Mouse (Mus musculus) lung, embryonic 15.5 days (tissue): Measurements from ENCODE around the gene Rrad. TPM values are rescaled to one million over a fixed set of nuclear protein-coding genes. Genes with fewer than 3 reads are reported as not detected.
A peak's percentile ranks its signal among the peaks of the same experiment; 100 is the strongest.
"Not testable (repeated sequence)": the region's sequence is repeated elsewhere in the genome, so short reads cannot be mapped to it uniquely, and the experiment has no call there.

Experiments used
- ATAC-seq: fragments of 200-750 bp; cut with Nextera tagmentation; 2 replicates; pipeline ENCODE4 v1.8.0; 2017; ENCODE audit warnings: moderate number of reproducible peaks, borderline replicate concordance; ENCODE audit not compliant: low FRiP score, low TSS enrichment; ENCODE audit errors: extremely low read depth
- H3K27ac ChIP-seq: fragments of 300-500 bp; sonication (generic); 2 replicates; pipeline ENCODE4 v1.5.1; 2015; ENCODE audit warnings: moderate library complexity, mild to moderate bottlenecking, inconsistent platforms
- H3K27me3 ChIP-seq: fragments of 300-500 bp; sonication (generic); 2 replicates; pipeline ENCODE4 v1.6.1; 2015; ENCODE audit warnings: inconsistent platforms
- H3K36me3 ChIP-seq: fragments of 300-500 bp; sonication (generic); 2 replicates; pipeline ENCODE4 v1.6.1; 2015; ENCODE audit warnings: inconsistent platforms
- H3K4me1 ChIP-seq: fragments of 300-500 bp; sonication (generic); 2 replicates; pipeline ENCODE4 v1.6.1; 2015; ENCODE audit warnings: inconsistent platforms
- H3K4me2 ChIP-seq: fragments of 300-500 bp; sonication (generic); 2 replicates; pipeline ENCODE4 v1.6.1; 2015; ENCODE audit warnings: inconsistent platforms, mild to moderate bottlenecking, moderate library complexity
- H3K4me3 ChIP-seq: fragments of 300-500 bp; sonication (generic); 2 replicates; pipeline ENCODE4 v1.5.1; 2015; ENCODE audit warnings: mild to moderate bottlenecking, inconsistent platforms
- H3K9ac ChIP-seq: fragments of 300-500 bp; sonication (generic); 2 replicates; pipeline ENCODE4 v1.6.1; 2015; ENCODE audit warnings: inconsistent platforms
- H3K9me3 ChIP-seq: fragments of 300-500 bp; sonication (generic); 2 replicates; pipeline ENCODE4 v1.6.1; 2016; ENCODE audit warnings: inconsistent platforms
- WGBS: fragments of 180-500 bp; shearing (Covaris S2); methylation state at CpG from one replicate; pipeline ENCODE4 v1.1.7; 2015; 5-methylcytosine and 5-hydroxymethylcytosine counted together
- polyA plus RNA-seq: library from polyadenylated mRNA; unstranded; fragments of >200 nt; fragmentation: Nextera tagmentation; extraction: Ambion mirVana; gene quantifications from 2 replicates; pipeline ENCODE4 v1.2.1, GENCODE M21; 2015

Gene Rrad
- 20.1 and 24.8 TPM in 2 replicates for polyA plus RNA-seq

- Histone ChIP-seq H3K9ac (peak within 1 kb of the TSS; percentile 41), H3K4me3 (peak within 1 kb of the TSS; percentile 40), H3K36me3 (peaks cover 7% of the 10 kb centered on the region; the same call in 1 of the 2 replicates), H3K27ac (peak within 1 kb of the TSS; percentile 50), H3K4me1 (peaks cover 20% of the 10 kb centered on the region), H3K27me3 (peaks cover 10% of the 10 kb centered on the region; the same call in 1 of the 2 replicates), H3K9me3 (no peaks in the 10 kb centered on the region), H3K4me2 (peak within 1 kb of the TSS; percentile 73)
- peak; percentile 76 for ATAC-seq
- under 1% methylated on average over 20 of the region's 28 CpGs for WGBS
These were observed at the start of gene Rrad for GRCm38 (mm10) chr8:104630981-104631663. Rrad (minus strand) TSS chr8:104631327.

GRCm38 (mm10) chr8:104655614-104656013 lies 24.5 kb upstream of the Rrad start:
- no peaks in the 10 kb centered on the region for H3K4me1 ChIP-seq
- no peaks in the 10 kb centered on the region for H3K9me3 ChIP-seq
- no peak for ATAC-seq
- WGBS, result 66% methylated on average over 4 of the region's 4 CpGs
- H3K27ac ChIP-seq, result no peak overlapping the region
- H3K9ac ChIP-seq, result no peak overlapping the region
- no peaks in the 10 kb centered on the region for H3K36me3 ChIP-seq
- H3K27me3 ChIP-seq, result no peaks in the 10 kb centered on the region
- no peak overlapping the region for H3K4me2 ChIP-seq
- no peak overlapping the region for H3K4me3 ChIP-seq

GRCm38 (mm10) chr8:104654984-104655383 lies 23.9 kb upstream of the Rrad start:
- Histone ChIP-seq H3K36me3 (no peaks in the 10 kb centered on the region), H3K4me1 (no peaks in the 10 kb centered on the region), H3K9ac (no peak overlapping the region), H3K4me3 (no peak overlapping the region), H3K4me2 (no peak overlapping the region), H3K9me3 (no peaks in the 10 kb centered on the region), H3K27me3 (no peaks in the 10 kb centered on the region), H3K27ac (no peak overlapping the region)
- no peak for ATAC-seq
- 4% methylated on average over 3 of the region's 3 CpGs for WGBS

GRCm38 (mm10) chr8:104644187-104644586 lies 13.1 kb upstream of the Rrad start:
- peaks cover 15% of the 10 kb centered on the region for H3K4me1 ChIP-seq
- ATAC-seq, H3K27me3 ChIP-seq, H3K9ac ChIP-seq, H3K4me2 ChIP-seq, H3K27ac ChIP-seq, H3K36me3 ChIP-seq, H3K4me3 ChIP-seq, H3K9me3 ChIP-seq: not testable (repeated sequence)
- 68% methylated on average over 3 of the region's 3 CpGs for WGBS

GRCm38 (mm10) chr8:104642324-104642654 lies 11.2 kb upstream of the Rrad start:
- H3K27me3 ChIP-seq, result no peaks in the 10 kb centered on the region
- peaks cover 15% of the 10 kb centered on the region for H3K4me1 ChIP-seq
- peak; percentile 16; the same call in 1 of the 2 replicates for ATAC-seq
- 72% methylated on average over 6 of the region's 6 CpGs for WGBS
- no peak overlapping the region for H3K27ac ChIP-seq
- no peaks in the 10 kb centered on the region for H3K9me3 ChIP-seq
- H3K4me3 ChIP-seq, result peak overlapping the region; percentile 97
- H3K36me3 ChIP-seq, result peaks cover 18% of the 10 kb centered on the region
- peak overlapping the region; percentile 81 for H3K4me2 ChIP-seq
- H3K9ac ChIP-seq, result peak overlapping the region; percentile 81

GRCm38 (mm10) chr8:104641426-104642323 lies 10.5 kb upstream of the Rrad start, which contains the start of gene Ciao2b:
Ciao2b (minus strand) TSS chr8:104641965.
- ATAC-seq, result peak; percentile 96
- Histone ChIP-seq H3K27me3 (no peaks in the 10 kb centered on the region), H3K27ac (peak within 1 kb of the TSS; percentile 71), H3K4me2 (peak within 1 kb of the TSS; percentile 81), H3K9ac (peak within 1 kb of the TSS; percentile 81), H3K4me1 (peaks cover 15% of the 10 kb centered on the region), H3K36me3 (peaks cover 18% of the 10 kb centered on the region), H3K4me3 (peak within 1 kb of the TSS; percentile 97), H3K9me3 (no peaks in the 10 kb centered on the region)
- WGBS, result under 1% methylated on average over 66 of the region's 66 CpGs

GRCm38 (mm10) chr8:104640831-104641370 lies 9.8 kb upstream of the Rrad start:
- H3K27ac ChIP-seq, result no peak overlapping the region
- H3K9ac ChIP-seq, result peak overlapping the region; percentile 81
- H3K9me3 ChIP-seq, result no peaks in the 10 kb centered on the region
- H3K4me2 ChIP-seq, result peak overlapping the region; percentile 81
- H3K4me1 ChIP-seq, result peaks cover 15% of the 10 kb centered on the region
- no peak for ATAC-seq
- no peaks in the 10 kb centered on the region for H3K27me3 ChIP-seq
- peaks cover 20% of the 10 kb centered on the region for H3K36me3 ChIP-seq
- H3K4me3 ChIP-seq, result peak overlapping the region; percentile 97
- 6% methylated on average over 25 of the region's 25 CpGs for WGBS

GRCm38 (mm10) chr8:104640241-104640640 lies 9.1 kb upstream of the Rrad start:
- H3K27me3 ChIP-seq, result no peaks in the 10 kb centered on the region
- peak overlapping the region; percentile 81 for H3K4me2 ChIP-seq
- H3K4me3 ChIP-seq, result peak overlapping the region; percentile 97
- no peak overlapping the region for H3K9ac ChIP-seq
- H3K27ac ChIP-seq, result no peak overlapping the region
- WGBS, result 86% methylated on average over 7 of the region's 7 CpGs
- no peak for ATAC-seq
- peaks cover 15% of the 10 kb centered on the region for H3K4me1 ChIP-seq
- H3K36me3 ChIP-seq, result peaks cover 25% of the 10 kb centered on the region
- H3K9me3 ChIP-seq, result no peaks in the 10 kb centered on the region

- no peak for ATAC-seq
- 82% methylated on average over 6 of the region's 6 CpGs for WGBS
- Histone ChIP-seq H3K9ac (no peak overlapping the region), H3K4me1 (peaks cover 15% of the 10 kb centered on the region), H3K36me3 (peaks cover 25% of the 10 kb centered on the region), H3K4me3 (no peak overlapping the region), H3K27ac (no peak overlapping the region), H3K27me3 (no peaks in the 10 kb centered on the region), H3K4me2 (no peak overlapping the region), H3K9me3 (no peaks in the 10 kb centered on the region)
These were observed 6.9 kb upstream of the Rrad start for GRCm38 (mm10) chr8:104638010-104638409.

GRCm38 (mm10) chr8:104635004-104635710 lies 4.0 kb upstream of the Rrad start:
- peaks cover 9% of the 10 kb centered on the region; the same call in 1 of the 2 replicates for H3K27me3 ChIP-seq
- H3K4me1 ChIP-seq, result peaks cover 17% of the 10 kb centered on the region
- no peak overlapping the region for H3K4me2 ChIP-seq
- H3K36me3 ChIP-seq, result peaks cover 25% of the 10 kb centered on the region
- no peak overlapping the region for H3K27ac ChIP-seq
- H3K9ac ChIP-seq, result no peak overlapping the region
- H3K4me3 ChIP-seq, result no peak overlapping the region
- no peak for ATAC-seq
- 80% methylated on average over 3 of the region's 3 CpGs for WGBS
- H3K9me3 ChIP-seq, result no peaks in the 10 kb centered on the region

GRCm38 (mm10) chr8:104633156-104633744 lies 2.1 kb upstream of the Rrad start:
- no peaks in the 10 kb centered on the region for H3K9me3 ChIP-seq
- H3K36me3 ChIP-seq, result peaks cover 12% of the 10 kb centered on the region; the same call in 1 of the 2 replicates
- no peak overlapping the region for H3K9ac ChIP-seq
- peaks cover 10% of the 10 kb centered on the region; the same call in 1 of the 2 replicates for H3K27me3 ChIP-seq
- 47% methylated on average over 9 of the region's 9 CpGs for whole genome bisulfite sequencing
- no peak for ATAC-seq
- peaks cover 20% of the 10 kb centered on the region for H3K4me1 ChIP-seq
- no peak overlapping the region for H3K4me3 ChIP-seq
- H3K27ac ChIP-seq, result no peak overlapping the region
- H3K4me2 ChIP-seq, result no peak overlapping the region
